Mouse (Mus musculus): ENCODE data around the gene Ier2. TPM values are rescaled to one million over a fixed set of nuclear protein-coding genes. Genes with fewer than 3 reads are reported as not detected.

Ier2 gene
- total RNA-seq, 2 experiments from 2014 or later = 7.6 to 10.9 TPM

- ATAC-seq (replicated peaks; ENCODE audit: low FRiP score, poor library complexity, severe bottlenecking) = 0 out of 2 replicates have a peak, but pooled peaks have one; percentile 5
Observed at GRCm38 (mm10) chr8:84617005-84617404, 45.6 kb downstream of the Ier2 start.

- no peak for ATAC-seq (replicated peaks; ENCODE audit: low FRiP score, poor library complexity, severe bottlenecking)
Observed at GRCm38 (mm10) chr8:84615666-84616485, 46.8 kb downstream of the Ier2 start.

GRCm38 (mm10) chr8:84614512-84615223, 48.0 kb downstream of the Ier2 start:
- ATAC-seq (replicated peaks; ENCODE audit: low FRiP score, poor library complexity, severe bottlenecking) = peak; percentile 48; the same call in 1 of the 2 replicates

Other genes with a start within 250 kb of the Ier2 start
- 7.9 and 13.4 TPM in 2 replicates for gene Trmt1, start 23.5 kb upstream of the Ier2 start, total RNA-seq (2015; ENCODE audit: low replicate concordance)
- gene Trmt1, start 23.5 kb upstream of the Ier2 start, total RNA-seq (2017; ENCODE audit: low replicate concordance) = 18.4 and 23.1 TPM in 2 replicates
- 24.3 and 25.6 TPM in 2 replicates for gene Nacc1, start 25.0 kb upstream of the Ier2 start, total RNA-seq (2015; ENCODE audit: low replicate concordance)
- 11.8 and 16.9 TPM in 2 replicates for gene Nacc1, start 25.0 kb upstream of the Ier2 start, total RNA-seq (2017; ENCODE audit: low replicate concordance)
- 98.7 and 109 TPM in 2 replicates for gene Lyl1, start 38.6 kb upstream of the Ier2 start, total RNA-seq (2015; ENCODE audit: low replicate concordance)
- gene Lyl1, start 38.6 kb upstream of the Ier2 start, total RNA-seq (2017; ENCODE audit: low replicate concordance) = 54.7 and 70.5 TPM in 2 replicates
- gene G430095P16Rik, start 60.2 kb upstream of the Ier2 start, total RNA-seq (2015; ENCODE audit: low replicate concordance) = 12.2 and 21.6 TPM in 2 replicates
- gene G430095P16Rik, start 60.2 kb upstream of the Ier2 start, total RNA-seq (2017; ENCODE audit: low replicate concordance) = 1.1 and 13.2 TPM in 2 replicates
- gene Nfix, start 137.5 kb upstream of the Ier2 start, total RNA-seq (2015; ENCODE audit: low replicate concordance) = 53.7 and 76.0 TPM in 2 replicates
- gene Nfix, start 137.5 kb upstream of the Ier2 start, total RNA-seq (2017; ENCODE audit: low replicate concordance) = 33.6 and 36.8 TPM in 2 replicates
- 2.5 and 3.8 TPM in 2 replicates for gene Dand5, start 160.0 kb upstream of the Ier2 start, total RNA-seq (2015; ENCODE audit: low replicate concordance)
- gene Dand5, start 160.0 kb upstream of the Ier2 start, total RNA-seq (2017; ENCODE audit: low replicate concordance) = 5.4 and 6.7 TPM in 2 replicates
- gene Gadd45gip1, start 168.7 kb upstream of the Ier2 start, total RNA-seq (2015; ENCODE audit: low replicate concordance) = 6.7 and 7.6 TPM in 2 replicates
- gene Gadd45gip1, start 168.7 kb upstream of the Ier2 start, total RNA-seq (2017; ENCODE audit: low replicate concordance) = 11.3 and 16.4 TPM in 2 replicates
- gene Rad23a, start 177.8 kb upstream of the Ier2 start, total RNA-seq (2015; ENCODE audit: low replicate concordance) = 273 and 355 TPM in 2 replicates
- 296 and 306 TPM in 2 replicates for gene Rad23a, start 177.8 kb upstream of the Ier2 start, total RNA-seq (2017; ENCODE audit: low replicate concordance)
- 261 and 337 TPM in 2 replicates for gene Calr, start 184.1 kb upstream of the Ier2 start, total RNA-seq (2015; ENCODE audit: low replicate concordance)
- gene Calr, start 184.1 kb upstream of the Ier2 start, total RNA-seq (2017; ENCODE audit: low replicate concordance) = 660 and 677 TPM in 2 replicates
- gene Farsa, start 194.1 kb upstream of the Ier2 start, total RNA-seq (2015; ENCODE audit: low replicate concordance) = 11.2 and 19.7 TPM in 2 replicates
- gene Farsa, start 194.1 kb upstream of the Ier2 start, total RNA-seq (2017; ENCODE audit: low replicate concordance) = 29.4 and 35.6 TPM in 2 replicates
- 65.2 and 133 TPM in 2 replicates for gene Syce2, start 209.3 kb upstream of the Ier2 start, total RNA-seq (2015; ENCODE audit: low replicate concordance)
- gene Syce2, start 209.3 kb upstream of the Ier2 start, total RNA-seq (2017; ENCODE audit: low replicate concordance) = 9.2 and 29.9 TPM in 2 replicates
- gene Gcdh, start 231.1 kb upstream of the Ier2 start, total RNA-seq (2015; ENCODE audit: low replicate concordance) = 16.9 and 36.9 TPM in 2 replicates
- gene Gcdh, start 231.1 kb upstream of the Ier2 start, total RNA-seq (2017; ENCODE audit: low replicate concordance) = 22.8 and 26.2 TPM in 2 replicates
- 262 and 325 TPM in 2 replicates for gene Klf1, start 239.1 kb upstream of the Ier2 start, total RNA-seq (2015; ENCODE audit: low replicate concordance)
- gene Klf1, start 239.1 kb upstream of the Ier2 start, total RNA-seq (2017; ENCODE audit: low replicate concordance) = 240 and 399 TPM in 2 replicates
- 32.7 and 33.2 TPM in 2 replicates for gene Dnase2a, start 245.7 kb upstream of the Ier2 start, total RNA-seq (2015; ENCODE audit: low replicate concordance)
- gene Dnase2a, start 245.7 kb upstream of the Ier2 start, total RNA-seq (2017; ENCODE audit: low replicate concordance) = 74.6 and 78.4 TPM in 2 replicates